ENCODE assay signal across 8 mouse cellular contexts in genomic region chrX:166328904-166329451, GRCm38 (mm10).
A peak's percentile ranks its signal among the peaks of the same experiment; 100 is the strongest.
DNase-seq lines count a peak whose midpoint lies in the region; ATAC-seq and TF ChIP-seq lines count a peak whose summit lies in the region.

No protein-coding gene starts in this region.

- no peak for TF ChIP-seq CTCF in lung, embryonic 14.5 days (IDR thresholded peaks at IDR 0.05; ENCODE audit: low read depth)
- TF ChIP-seq CTCF in lung, adult 2 months (IDR thresholded peaks at IDR 0.05; ENCODE audit: insufficient read depth, low read length) = no peak
- no peak for TF ChIP-seq CTCF in cortical plate, adult 2 months (IDR thresholded peaks at IDR 0.05; ENCODE audit: extremely low read depth, insufficient read depth, low read length)
- TF ChIP-seq CTCF in gastrocnemius, adult 2 months (IDR thresholded peaks at IDR 0.05) = no peak

- H3K9me3 ChIP-seq in lung, embryonic 14.5 days (ENCODE audit: low read depth, low read length) = no peaks in the 10 kb centered on the region
- H3K9me3 ChIP-seq in hindbrain, embryonic 12.5 days (replicated peaks) = no peaks in the 10 kb centered on the region

- no peaks in the 10 kb centered on the region for H3K27me3 ChIP-seq in lung, embryonic 14.5 days (ENCODE audit: insufficient read depth, low read length)
- H3K27me3 ChIP-seq in hindbrain, embryonic 12.5 days = peaks cover 5% of the 10 kb centered on the region; the same call in 1 of the 2 replicates

- intact Hi-C loops in gastrocnemius, adult 2 months (cut with DNase I) = no loop called here

- DNase-seq in lung, embryonic 14.5 days = peak; percentile 34
- no peak for DNase-seq in lung, adult 2 months
- DNase-seq in mesoderm, embryonic 11.5 days (ENCODE audit: low read depth, low spot score) = peak; percentile 64
- DNase-seq in adrenal gland, postnatal 14 days = no peak
- DNase-seq in gastrocnemius, adult 2 months = no peak

- H3K4me2 ChIP-seq in lung, embryonic 14.5 days = no peak overlapping the region
- H3K4me2 ChIP-seq in hindbrain, embryonic 12.5 days (replicated peaks) = peak overlapping the region; percentile 26; the same call in 1 of the 2 replicates

- WGBS in lung, embryonic 14.5 days = 27% methylated on average over 9 of the region's 9 CpGs
- 43% methylated on average over 9 of the region's 9 CpGs for WGBS in lung, adult 2 months
- WGBS in hindbrain, embryonic 12.5 days = 21% methylated on average over 9 of the region's 9 CpGs

- H3K36me3 ChIP-seq in lung, embryonic 14.5 days (ENCODE audit: insufficient read depth) = no peaks in the 10 kb centered on the region
- no peaks in the 10 kb centered on the region for H3K36me3 ChIP-seq in hindbrain, embryonic 12.5 days

- TF ChIP-seq POLR2A in lung, adult 2 months (IDR thresholded peaks at IDR 0.05; ENCODE audit: borderline replicate concordance, extremely low read depth, low read depth, low read length) = no peak
- TF ChIP-seq POLR2A in cortical plate, adult 2 months (IDR thresholded peaks at IDR 0.05; ENCODE audit: extremely low read depth, insufficient read depth, low read length) = no peak

- no peaks in the 10 kb centered on the region for H3K4me1 ChIP-seq in lung, embryonic 14.5 days (ENCODE audit: insufficient read depth)
- H3K4me1 ChIP-seq in lung, adult 2 months (ENCODE audit: control insufficient read depth, insufficient read depth, low read length) = no peaks in the 10 kb centered on the region
- peaks cover 2% of the 10 kb centered on the region for H3K4me1 ChIP-seq in cortical plate, adult 2 months (ENCODE audit: control insufficient read depth, insufficient read depth, low read length)
- peaks cover 13% of the 10 kb centered on the region for H3K4me1 ChIP-seq in hindbrain, embryonic 12.5 days

- H3K9ac ChIP-seq in lung, embryonic 14.5 days = no peak overlapping the region
- H3K9ac ChIP-seq in hindbrain, embryonic 12.5 days = no peak overlapping the region

- ATAC-seq in lung, embryonic 14.5 days (ENCODE audit: insufficient read depth) = peak; percentile 78; the same call in 1 of the 2 replicates
- peak; percentile 95 for ATAC-seq in hindbrain, embryonic 12.5 days (ENCODE audit: low FRiP score)
- no peak for ATAC-seq in erythroblast, adult 5-6 weeks (replicated peaks; ENCODE audit: low FRiP score, poor library complexity, severe bottlenecking)

- no peak overlapping the region for H3K27ac ChIP-seq in lung, embryonic 14.5 days (ENCODE audit: low read depth)
- peak overlapping the region; percentile 73; the same call in 1 of the 2 replicates for H3K27ac ChIP-seq in cortical plate, adult 2 months (ENCODE audit: insufficient read depth, low read length)
- peak overlapping the region; percentile 89 for H3K27ac ChIP-seq in hindbrain, embryonic 12.5 days
- no peak overlapping the region for H3K27ac ChIP-seq in gastrocnemius, adult 2 months

- H3K4me3 ChIP-seq in lung, embryonic 14.5 days (ENCODE audit: low read depth, low read length) = no peak overlapping the region
- H3K4me3 ChIP-seq in lung, adult 2 months (replicated peaks; ENCODE audit: extremely low read depth, low read depth, low read length) = no peak overlapping the region
- H3K4me3 ChIP-seq in cortical plate, adult 2 months (ENCODE audit: insufficient read depth, low read length) = no peak overlapping the region
- no peak overlapping the region for H3K4me3 ChIP-seq in hindbrain, embryonic 12.5 days
- no peak overlapping the region for H3K4me3 ChIP-seq in gastrocnemius, adult 2 months

Comparison
In these comparisons a context has a peak if more than half of its experiments do, and no peak if none do; other contexts are left out.
1. DNase-seq: peak in lung, embryonic 14.5 days (single experiment) and mesoderm, embryonic 11.5 days (single experiment); none in lung, adult 2 months (single experiment), adrenal gland, postnatal 14 days (single experiment) and gastrocnemius, adult 2 months (single experiment).
2. H3K27ac ChIP-seq: peak in cortical plate, adult 2 months (single experiment) and hindbrain, embryonic 12.5 days (single experiment); none in lung, embryonic 14.5 days (single experiment) and gastrocnemius, adult 2 months (single experiment).